Mouse (Mus musculus) retina, embryonic 14.5 days (tissue): ENCODE measurements at regions not wholly inside any gene's neighbourhood (a gene's known extent, or its start where the extent isn't known, plus 50 kb on each side); places are given as distances from the start of the nearest gene placed in this dataset.

Experiments used
- DNase-seq: peaks from one replicate; pipeline ENCODE4 v3.0.0-alpha.2; 2015; ENCODE audit warnings: low spot score

DNA sequence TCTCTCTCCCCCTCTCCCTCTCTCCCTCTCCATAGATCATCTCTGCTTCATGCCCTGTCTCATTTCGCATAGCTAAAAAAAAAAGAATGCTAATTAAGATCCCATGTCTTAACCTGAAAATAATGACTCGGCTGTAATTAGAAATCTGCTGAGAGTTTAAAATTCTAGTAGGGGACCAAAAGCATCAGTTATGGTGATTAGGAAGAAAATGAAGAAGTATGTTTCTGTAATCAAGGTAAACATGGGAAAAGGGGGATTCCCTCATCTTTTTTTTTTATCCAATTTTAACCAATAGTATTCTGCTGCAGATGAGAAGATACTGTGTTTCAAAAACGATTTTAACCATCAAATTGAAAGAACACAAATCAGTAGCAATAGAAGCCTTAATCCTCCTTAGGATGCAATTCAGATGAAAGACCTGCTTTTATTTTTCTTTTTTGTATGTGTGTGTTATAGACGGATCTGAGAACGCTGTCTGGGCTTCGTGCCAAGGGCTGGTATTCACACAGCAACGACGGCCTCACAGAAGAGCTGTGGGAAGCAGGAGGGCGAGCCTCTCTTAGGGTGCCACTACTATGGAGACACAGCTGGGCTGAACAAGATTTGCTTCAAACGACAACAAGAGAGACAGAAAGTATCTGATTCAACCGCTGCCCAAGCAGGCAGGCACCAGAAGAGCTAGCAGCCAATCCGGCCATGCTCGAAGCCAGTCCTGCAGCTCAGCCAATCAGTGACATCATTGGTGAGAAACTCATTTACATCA is 223.2 kb downstream of the Usp25 start:
- peak; percentile 27 for DNase-seq

DNA sequence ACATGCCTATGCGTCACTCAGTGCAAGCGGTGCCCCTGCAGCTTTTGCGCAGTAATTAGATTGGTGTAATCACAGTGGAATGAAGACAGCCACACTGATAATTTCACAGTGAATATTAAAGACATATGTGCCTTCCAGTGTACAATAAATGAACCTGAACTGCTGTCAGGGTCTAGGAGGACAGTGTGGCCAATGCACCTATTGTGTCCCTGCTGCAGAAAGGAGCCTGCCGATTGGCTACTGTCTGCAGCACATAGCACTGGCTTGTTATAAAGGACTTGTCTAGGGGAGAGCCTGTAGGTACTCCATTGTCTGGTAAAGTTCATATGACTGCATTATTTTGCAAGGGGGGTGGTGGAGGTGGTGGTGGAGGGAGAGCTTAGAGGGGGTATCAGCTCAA is 222.5 kb downstream of the Usp25 start:
- no peak for DNase-seq

DNA sequence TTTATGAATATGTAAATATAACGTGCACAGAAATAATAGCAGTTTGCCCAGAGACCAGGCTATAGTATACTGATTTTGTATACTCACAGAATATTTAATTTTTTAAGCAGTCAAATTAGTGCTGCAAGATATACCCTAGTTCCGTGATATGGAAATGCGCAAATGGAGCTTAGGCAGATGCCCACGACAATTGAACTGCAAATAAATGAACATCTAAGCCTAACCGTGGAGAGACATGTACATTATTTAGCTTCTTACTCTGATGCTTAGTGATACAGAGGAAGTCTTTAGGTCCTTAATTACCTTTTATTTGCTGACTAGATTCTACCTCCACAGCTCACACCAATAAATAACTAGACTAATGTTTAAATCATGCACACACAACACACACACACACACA is 221.9 kb downstream of the Usp25 start:
- DNase-seq: no peak
